Mouse (Mus musculus) megakaryocyte, embryonic 14.5 days (primary cell): ENCODE results near the gene Gm20388.

Source experiments
- FLI1 ChIP-seq: IDR thresholded peaks from 2 replicates; pipeline ENCODE4 v1.6.1; 2012; ENCODE audit warnings: low read length, inconsistent platforms, mixed read lengths
- GATA1 ChIP-seq: IDR thresholded peaks from 3 replicates; pipeline ENCODE4 v1.6.1; 2012; ENCODE audit warnings: mixed read lengths, low read length, inconsistent platforms, borderline replicate concordance

- TF ChIP-seq GATA1 (no peak), FLI1 (no peak)
These were observed 2096.2 kb downstream of the Gm20388 start for GRCm38 (mm10) chr8:122006688-122007484.
